Mouse (Mus musculus) heart, embryonic 14.5 days (tissue): ENCODE data around the gene Impg1. TPM values are rescaled to one million over a fixed set of nuclear protein-coding genes. Genes with fewer than 3 reads are reported as not detected.

Experiments
- ATAC-seq: fragments of 200-750 bp; cut with Nextera tagmentation; 2 replicates; pipeline ENCODE4 v1.8.0; 2017; ENCODE audit warnings: low read depth, moderate TSS enrichment; ENCODE audit not compliant: insufficient number of reproducible peaks, insufficient read depth, low FRiP score
- H3K27ac ChIP-seq, 2 experiments: fragments of 200-500 bp in 1 of 2; fragments of 300-500 bp in 1 of 2; sonication (generic) in 1 of 2; replicated peaks in 1 of 2; 2 replicates each; pipeline ENCODE4 v1.5.1; 2012 to 2014; ENCODE audit warnings: low read depth in 2 of 2, low read length in 2 of 2, control low read depth in 1 of 2, mild to moderate bottlenecking in 1 of 2, mixed read lengths in 1 of 2; ENCODE audit not compliant: control insufficient read depth in 1 of 2, insufficient read depth in 1 of 2
- H3K27me3 ChIP-seq: fragments of 300-500 bp; sonication (generic); 2 replicates; pipeline ENCODE4 v1.6.1; 2014; ENCODE audit warnings: mild to moderate bottlenecking, low read length, control low read depth; ENCODE audit not compliant: control insufficient read depth, insufficient read depth
- H3K36me3 ChIP-seq: fragments of 300-500 bp; sonication (generic); 2 replicates; pipeline ENCODE4 v1.6.1; 2014; ENCODE audit warnings: mild to moderate bottlenecking, control low read depth, low read length, mixed read lengths; ENCODE audit not compliant: control insufficient read depth, insufficient read depth
- H3K4me1 ChIP-seq, 2 experiments: fragments of 200-500 bp in 1 of 2; fragments of 300-500 bp in 1 of 2; sonication (generic) in 1 of 2; 2 replicates each; pipeline ENCODE4 v1.6.1; 2012 to 2014; ENCODE audit warnings: low read length in 2 of 2, control low read depth in 1 of 2, mixed read lengths in 1 of 2; ENCODE audit not compliant: control insufficient read depth in 2 of 2, insufficient read depth in 2 of 2
- H3K4me2 ChIP-seq: fragments of 300-500 bp; sonication (generic); 2 replicates; pipeline ENCODE4 v1.6.1; 2014; ENCODE audit warnings: mild to moderate bottlenecking, low read length
- H3K4me3 ChIP-seq, 2 experiments: fragments of 200-500 bp in 1 of 2; fragments of 300-500 bp in 1 of 2; sonication (generic) in 1 of 2; 2 replicates each; pipeline ENCODE4 v1.5.1; 2012 to 2014; ENCODE audit warnings: low read length in 2 of 2, mild to moderate bottlenecking in 2 of 2, control low read depth in 1 of 2, low read depth in 1 of 2, moderate library complexity in 1 of 2; ENCODE audit not compliant: control insufficient read depth in 1 of 2, insufficient read depth in 1 of 2
- H3K9ac ChIP-seq: fragments of 300-500 bp; sonication (generic); 2 replicates; pipeline ENCODE4 v1.6.1; 2014; ENCODE audit warnings: mild to moderate bottlenecking, low read length
- H3K9me3 ChIP-seq: fragments of 300-500 bp; sonication (generic); 2 replicates; pipeline ENCODE4 v1.6.1; 2016; ENCODE audit warnings: low read length, control low read depth; ENCODE audit not compliant: control insufficient read depth
- WGBS: fragments of 180-500 bp; shearing (Covaris S2); extraction: QIAGEN DNeasy Blood & Tissue Kit; methylation state at CpG from one replicate; pipeline ENCODE4 v1.1.7; 2014; 5-methylcytosine and 5-hydroxymethylcytosine counted together
- polyA plus RNA-seq: library from polyadenylated mRNA; unstranded; fragments of >200 nt; fragmentation: Nextera tagmentation; extraction: Ambion mirVana; gene quantifications from 2 replicates; pipeline ENCODE4 v1.2.1, GENCODE M21; 2014

The Impg1 gene
- polyA plus RNA-seq, 1 experiment from 2014 or later, result not detected

DNA sequence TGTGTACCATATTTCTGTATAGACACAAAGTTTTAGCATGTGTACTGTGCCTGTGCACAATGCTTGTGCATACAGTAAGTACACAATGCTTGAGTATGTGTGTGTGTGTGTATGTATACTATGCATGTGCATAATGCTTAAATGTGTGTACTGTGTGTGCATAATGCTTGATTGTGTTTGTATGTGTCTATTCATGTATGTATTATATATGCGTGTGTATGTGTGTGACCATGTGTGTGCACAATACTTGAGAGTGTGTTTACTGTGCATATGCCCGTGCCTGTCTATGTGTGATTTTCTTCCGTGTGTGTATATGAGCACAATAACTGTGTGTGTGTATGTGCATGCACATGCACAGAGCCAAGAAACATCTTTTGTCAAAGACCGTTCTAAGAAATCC lies 158.9 kb downstream of the Impg1 start:
- whole genome bisulfite sequencing, result 85% methylated on average over 4 of the region's 4 CpGs
- no peaks in the 10 kb centered on the region for H3K9me3 ChIP-seq
- no peak overlapping the region for H3K27ac ChIP-seq
- H3K27me3 ChIP-seq, result no peaks in the 10 kb centered on the region
- no peak overlapping the region for H3K9ac ChIP-seq
- no peak overlapping the region for H3K4me2 ChIP-seq
- peaks cover 20% of the 10 kb centered on the region; the same call in 1 of the 2 replicates for H3K36me3 ChIP-seq
- H3K4me1 ChIP-seq, result no peaks in the 10 kb centered on the region
- ATAC-seq, result no peak
- no peak overlapping the region for H3K4me3 ChIP-seq

DNA sequence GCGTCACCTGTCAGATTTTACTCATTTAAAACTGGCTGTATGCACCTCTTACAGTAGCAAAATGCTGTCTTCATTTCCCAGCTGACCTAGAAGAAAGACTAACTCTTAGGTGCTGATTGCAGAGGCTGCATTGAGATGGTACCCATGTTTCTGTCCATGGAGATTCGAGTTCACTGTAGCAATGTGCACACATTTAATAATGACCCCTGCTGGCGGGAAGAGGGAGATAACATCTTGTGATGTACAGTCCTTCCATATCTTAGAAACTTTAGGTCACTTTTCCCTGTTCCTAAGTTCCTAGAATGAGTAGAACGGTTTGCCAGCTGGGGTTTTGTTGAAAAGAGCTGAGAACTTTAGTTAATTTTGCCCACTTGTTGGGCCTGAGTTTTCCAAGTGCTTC lies 161.8 kb downstream of the Impg1 start:
- Histone ChIP-seq H3K27me3 (no peaks in the 10 kb centered on the region), H3K9me3 (no peaks in the 10 kb centered on the region), H3K4me3 (no peak overlapping the region), H3K4me1 (no peaks in the 10 kb centered on the region), H3K9ac (no peak overlapping the region), H3K36me3 (peaks cover 34% of the 10 kb centered on the region), H3K4me2 (no peak overlapping the region), H3K27ac (no peak overlapping the region)
- 72% methylated on average over 4 of the region's 4 CpGs for WGBS
- ATAC-seq, result no peak

DNA sequence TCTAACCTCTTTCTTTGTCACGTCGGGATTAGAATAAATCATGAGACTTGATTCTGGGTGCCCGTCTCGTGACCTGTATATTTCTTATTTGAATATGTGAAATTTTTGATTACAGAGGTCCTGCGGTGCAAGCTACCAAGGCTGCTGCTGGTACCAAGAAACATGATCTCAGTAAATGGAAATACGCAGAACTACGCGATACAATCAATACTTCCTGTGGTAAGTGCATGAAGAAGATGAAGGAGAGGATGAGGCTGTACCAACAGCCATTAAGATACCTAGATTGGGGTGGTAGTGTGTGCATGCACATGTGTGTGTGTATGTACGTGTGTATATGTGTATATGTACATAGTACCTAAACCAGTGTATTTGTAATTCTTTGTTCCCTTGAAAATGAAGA lies 166.2 kb downstream of the Impg1 start:
- WGBS, result 87% methylated on average over 9 of the region's 9 CpGs
- Histone ChIP-seq H3K36me3 (peaks cover 25% of the 10 kb centered on the region), H3K4me1 (no peaks in the 10 kb centered on the region), H3K27me3 (no peaks in the 10 kb centered on the region), H3K27ac (no peak overlapping the region), H3K4me2 (no peak overlapping the region), H3K9me3 (no peaks in the 10 kb centered on the region), H3K9ac (no peak overlapping the region), H3K4me3 (no peak overlapping the region)
- ATAC-seq, result no peak

DNA sequence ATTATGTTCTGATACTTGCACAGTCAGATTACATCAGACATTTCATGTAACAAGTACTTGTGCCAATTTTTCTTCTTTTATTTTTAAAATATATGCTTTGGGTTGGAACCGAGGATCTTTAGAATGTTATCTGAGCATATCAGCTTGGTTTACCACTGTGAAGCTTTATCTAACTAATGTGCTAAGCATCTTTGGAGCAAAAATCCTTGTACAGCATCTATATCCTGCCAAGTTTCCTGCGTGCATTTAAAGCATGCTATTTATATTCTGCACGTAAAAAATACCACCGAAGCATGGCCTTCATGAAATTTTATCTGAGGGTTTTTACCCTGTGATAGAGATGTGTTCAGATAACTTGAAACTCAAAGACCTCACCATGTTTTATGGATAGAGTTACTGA lies 169.2 kb downstream of the Impg1 start:
- WGBS, result 60% methylated on average over 4 of the region's 4 CpGs
- peaks cover 22% of the 10 kb centered on the region for H3K36me3 ChIP-seq
- no peak overlapping the region for H3K4me3 ChIP-seq
- H3K27ac ChIP-seq, result no peak overlapping the region
- no peak for ATAC-seq
- H3K9me3 ChIP-seq, result no peaks in the 10 kb centered on the region
- H3K4me2 ChIP-seq, result no peak overlapping the region
- H3K4me1 ChIP-seq, result no peaks in the 10 kb centered on the region
- no peak overlapping the region for H3K9ac ChIP-seq
- no peaks in the 10 kb centered on the region for H3K27me3 ChIP-seq

DNA sequence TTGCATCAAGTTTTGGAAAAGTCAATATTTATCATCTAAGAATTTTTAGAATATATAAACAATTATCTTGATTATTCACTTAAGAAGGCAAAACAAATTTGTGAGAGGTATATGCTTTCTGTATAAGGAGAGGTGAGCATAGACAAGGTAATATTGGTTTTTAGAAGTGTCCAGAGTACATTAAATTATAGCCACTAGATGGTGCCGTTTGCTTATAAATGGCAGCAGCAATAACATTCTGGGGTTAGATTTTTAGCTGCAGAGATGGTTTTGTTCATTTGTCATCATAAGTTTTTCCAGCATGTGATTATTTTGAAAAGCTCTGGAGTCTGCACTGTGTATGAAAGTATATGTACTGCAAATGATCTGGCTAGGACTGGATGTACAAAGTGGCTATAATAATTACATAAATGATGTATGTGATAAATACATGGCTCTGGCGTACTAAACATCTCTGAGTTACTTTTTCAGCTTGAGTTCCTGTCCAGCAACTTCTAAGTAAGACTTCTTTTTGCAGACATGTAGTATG lies 172.2 kb downstream of the Impg1 start:
- Histone ChIP-seq H3K4me2 (no peak overlapping the region), H3K4me3 (no peak overlapping the region), H3K9me3 (no peaks in the 10 kb centered on the region), H3K4me1 (no peaks in the 10 kb centered on the region), H3K27ac (no peak overlapping the region), H3K9ac (no peak overlapping the region), H3K27me3 (no peaks in the 10 kb centered on the region), H3K36me3 (peaks cover 28% of the 10 kb centered on the region)
- 50% methylated on average over 2 of the region's 2 CpGs for WGBS
- no peak for ATAC-seq

DNA sequence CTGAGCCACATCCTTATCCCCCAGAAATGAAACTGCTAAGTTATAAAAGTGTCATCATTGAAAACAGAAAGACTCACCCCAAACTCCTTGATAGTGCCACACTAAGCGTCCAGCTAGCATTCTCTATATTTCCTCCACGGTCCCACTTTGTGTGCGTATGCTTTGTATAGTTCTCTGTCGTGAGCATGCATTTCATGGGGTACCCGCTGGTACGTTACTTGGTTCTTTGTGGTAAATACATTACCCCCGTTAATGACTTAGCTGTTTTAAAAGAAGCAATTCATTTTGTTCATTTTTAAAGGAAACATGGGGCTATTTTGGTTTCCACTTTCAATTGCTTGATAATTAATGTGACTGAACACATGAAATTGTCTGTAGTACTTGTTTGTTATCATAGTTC lies 178.4 kb downstream of the Impg1 start:
- no peak overlapping the region for H3K27ac ChIP-seq
- H3K4me3 ChIP-seq, result no peak overlapping the region
- peaks cover 52% of the 10 kb centered on the region for H3K36me3 ChIP-seq
- no peaks in the 10 kb centered on the region for H3K4me1 ChIP-seq
- H3K4me2 ChIP-seq, result no peak overlapping the region
- 89% methylated on average over 7 of the region's 7 CpGs for WGBS
- H3K9ac ChIP-seq, result no peak overlapping the region
- H3K27me3 ChIP-seq, result no peaks in the 10 kb centered on the region
- ATAC-seq, result no peak
- H3K9me3 ChIP-seq, result no peaks in the 10 kb centered on the region

DNA sequence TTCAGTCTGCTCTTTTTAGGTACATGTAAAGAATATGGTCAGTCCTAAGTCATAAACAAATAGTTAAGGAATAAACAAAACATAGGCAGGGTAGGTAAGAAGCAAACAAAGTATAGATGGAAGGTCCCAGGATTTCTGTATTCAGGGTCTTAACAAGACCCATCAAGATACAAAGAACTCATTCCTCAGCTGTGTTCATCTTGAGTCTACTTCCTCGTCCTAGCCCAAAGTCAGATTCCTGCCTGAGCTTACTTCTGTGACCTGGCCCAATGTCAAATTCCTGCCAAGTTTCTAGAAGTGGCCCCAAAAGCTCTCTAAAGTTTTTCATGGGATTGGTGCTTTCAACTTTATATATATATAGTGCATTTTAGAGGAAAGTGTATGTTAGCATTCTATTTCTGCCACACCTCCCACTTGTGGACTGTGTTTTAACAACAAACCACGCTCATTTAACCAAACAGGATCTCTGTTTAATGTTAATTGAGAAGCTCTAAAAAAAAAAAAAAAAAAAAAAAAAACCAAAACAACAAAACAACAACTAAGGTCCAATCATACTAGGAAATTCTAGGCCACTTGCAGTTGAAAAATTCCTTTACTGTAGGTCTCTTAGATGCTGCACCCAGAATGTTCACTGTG lies 180.6 kb downstream of the Impg1 start:
- no peak for ATAC-seq
- H3K9ac ChIP-seq, result no peak overlapping the region
- WGBS, result 81% methylated on average over 2 of the region's 2 CpGs

DNA sequence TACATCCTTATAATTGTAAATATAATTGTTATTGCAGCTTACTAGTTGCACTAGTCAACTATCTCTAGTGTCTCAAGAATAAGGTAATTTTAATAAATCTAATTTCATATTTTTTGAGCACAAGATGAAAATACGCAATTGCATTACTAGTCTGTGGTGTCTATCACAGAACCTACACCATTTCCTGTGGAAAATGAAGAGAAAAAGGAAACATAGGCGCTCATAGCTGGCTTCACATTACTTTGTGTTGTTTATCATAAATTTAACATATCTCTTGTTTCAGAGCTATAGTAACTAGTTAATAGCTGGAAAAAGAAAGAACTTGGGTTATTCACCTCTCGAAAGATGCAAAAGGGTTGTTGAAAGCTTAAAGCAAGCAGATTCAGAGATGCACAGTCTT lies 182.9 kb downstream of the Impg1 start:
- H3K9me3 ChIP-seq, result no peaks in the 10 kb centered on the region
- no peaks in the 10 kb centered on the region for H3K27me3 ChIP-seq
- WGBS, result 91% methylated on average over 3 of the region's 3 CpGs
- H3K9ac ChIP-seq, result no peak overlapping the region
- H3K4me2 ChIP-seq, result no peak overlapping the region
- H3K27ac ChIP-seq, result no peak overlapping the region
- peaks cover 0 to 3% of the 10 kb centered on the region in 2 experiments; a peak in 1 of 4 replicates for H3K4me1 ChIP-seq
- H3K4me3 ChIP-seq, result no peak overlapping the region
- ATAC-seq, result no peak
- H3K36me3 ChIP-seq, result peaks cover 35% of the 10 kb centered on the region

More for the DNA sequence above, 180.6 kb downstream of the Impg1 start:
- Histone ChIP-seq H3K4me1 (no peaks in the 10 kb centered on the region), H3K27ac (no peak overlapping the region), H3K4me2 (no peak overlapping the region), H3K4me3 (no peak overlapping the region), H3K36me3 (peaks cover 48% of the 10 kb centered on the region), H3K9me3 (no peaks in the 10 kb centered on the region), H3K27me3 (no peaks in the 10 kb centered on the region)
